15 mouse cellular contexts compared by ENCODE assay signal in the genomic region with DNA sequence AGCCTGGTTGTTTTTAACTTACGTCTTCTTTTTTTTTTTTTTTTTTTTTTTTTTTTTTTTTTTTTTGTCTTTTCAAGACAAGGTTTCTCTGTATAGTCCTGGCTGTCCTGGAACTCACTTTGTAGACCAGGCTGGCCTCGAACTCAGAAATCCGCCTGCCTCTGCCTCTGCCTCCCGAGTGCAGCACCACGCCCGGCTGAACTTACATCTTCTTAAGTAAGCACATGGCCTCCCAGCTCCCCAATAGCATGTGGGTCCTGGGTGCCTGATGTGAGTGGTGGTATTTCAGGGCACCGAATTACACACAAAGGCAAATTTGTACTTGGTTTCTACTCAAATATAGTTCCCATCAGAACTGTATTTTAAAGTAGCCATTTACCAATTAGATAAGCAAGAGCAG. TPM values are rescaled to one million over a fixed set of nuclear protein-coding genes. Genes with fewer than 3 reads are reported as not detected.
"Had no signal": no experiment of that assay in that cellular context is flagged by ENCODE, and none has a peak within 500 bp of the region (broad histone marks: within the 10 kb centered on the region; RNA-seq: fewer than 3 reads in every experiment).

No protein-coding gene starts in this region.

RNA-seq across cellular contexts. Expression of a gene that starts 9.8 kb away (rescaled TPM):
- total RNA-seq: hematopoietic stem cell, adult 5-6 weeks had no signal

RNA-seq across cellular contexts. Expression of a gene that starts 30.3 kb away (rescaled TPM):
- total RNA-seq: heart, postnatal 10 days; heart, postnatal 25 days; heart, postnatal 36 days; heart, postnatal 4 days had no signal
- polyA plus RNA-seq: heart, embryonic 11.5 days; heart, embryonic 12.5 days; heart, embryonic 13.5 days; heart, embryonic 14.5 days; heart, embryonic 15.5 days; heart, postnatal 0 days; intestine, embryonic 14.5 days; kidney, embryonic 14.5 days; kidney, embryonic 16.5 days; kidney, postnatal 0 days had no signal
